Mouse (Mus musculus) hindbrain, postnatal 0 days (tissue): ENCODE results near the gene Ankrd53. TPM values are rescaled to one million over a fixed set of nuclear protein-coding genes. Genes with fewer than 3 reads are reported as not detected.

Experiments used
- ATAC-seq: fragments of 200-750 bp; cut with Nextera tagmentation; 2 replicates; pipeline ENCODE4 v1.8.0; 2017; ENCODE audit warnings: mild to moderate bottlenecking, moderate TSS enrichment, moderate library complexity
- DNase-seq: peaks from one replicate; pipeline ENCODE4 v3.0.0-alpha.2; 2015; ENCODE audit warnings: low spot score
- H3K27ac ChIP-seq: fragments of 300-500 bp; sonication (generic); 2 replicates; pipeline ENCODE4 v1.5.1; 2014; ENCODE audit warnings: mild to moderate bottlenecking
- H3K27me3 ChIP-seq: fragments of 300-500 bp; sonication (generic); 2 replicates; pipeline ENCODE4 v1.6.1; 2014; ENCODE audit warnings: low read length, mixed read lengths; ENCODE audit not compliant: insufficient read depth
- H3K36me3 ChIP-seq: fragments of 300-500 bp; sonication (generic); 2 replicates; pipeline ENCODE4 v1.6.1; 2014; ENCODE audit warnings: low read length, mixed read lengths; ENCODE audit not compliant: insufficient read depth
- H3K4me1 ChIP-seq: fragments of 300-500 bp; sonication (generic); 2 replicates; pipeline ENCODE4 v1.6.1; 2014; ENCODE audit warnings: antibody characterized with exemption, low read length, mixed read lengths; ENCODE audit not compliant: insufficient read depth
- H3K4me2 ChIP-seq: fragments of 300-500 bp; sonication (generic); 2 replicates; pipeline ENCODE4 v1.6.1; 2014; ENCODE audit warnings: low read depth, mild to moderate bottlenecking, low read length, moderate library complexity, mixed read lengths
- H3K4me3 ChIP-seq: fragments of 300-500 bp; sonication (generic); 2 replicates; pipeline ENCODE4 v1.5.1; 2014; ENCODE audit warnings: low read length
- H3K9ac ChIP-seq: fragments of 300-500 bp; sonication (generic); replicated peaks from 2 replicates; pipeline ENCODE4 v1.6.1; 2014; ENCODE audit warnings: mild to moderate bottlenecking, low read length, moderate library complexity, mixed read lengths
- H3K9me3 ChIP-seq: fragments of 300-500 bp; sonication (generic); 2 replicates; pipeline ENCODE4 v1.6.1; 2016; ENCODE audit warnings: low read length, mixed read lengths
- CTCF ChIP-seq: IDR thresholded peaks from 2 replicates; pipeline ENCODE4 v1.5.1; 2016; ENCODE audit warnings: antibody characterized with exemption, control low read depth, low read depth
- WGBS: fragments of 180-500 bp; shearing (Covaris S2); extraction: QIAGEN DNeasy Blood & Tissue Kit; methylation state at CpG from one replicate; pipeline ENCODE4 v1.1.7; 2014; 5-methylcytosine and 5-hydroxymethylcytosine counted together
- polyA plus RNA-seq: library from polyadenylated mRNA; unstranded; fragments of >200 nt; fragmentation: Nextera tagmentation; extraction: Ambion mirVana; gene quantifications from 2 replicates; pipeline ENCODE4 v1.2.1, GENCODE M21; 2015
- total RNA-seq: library from RNA; depleted of rRNA; stranded (reverse); fragments of >200 nt; gene quantifications from 2 replicates; pipeline ENCODE4 v1.2.3, GENCODE M21; 2014

Gene Ankrd53
- total and polyA plus RNA-seq, 2 experiments from 2014 or later = not detected

DNA sequence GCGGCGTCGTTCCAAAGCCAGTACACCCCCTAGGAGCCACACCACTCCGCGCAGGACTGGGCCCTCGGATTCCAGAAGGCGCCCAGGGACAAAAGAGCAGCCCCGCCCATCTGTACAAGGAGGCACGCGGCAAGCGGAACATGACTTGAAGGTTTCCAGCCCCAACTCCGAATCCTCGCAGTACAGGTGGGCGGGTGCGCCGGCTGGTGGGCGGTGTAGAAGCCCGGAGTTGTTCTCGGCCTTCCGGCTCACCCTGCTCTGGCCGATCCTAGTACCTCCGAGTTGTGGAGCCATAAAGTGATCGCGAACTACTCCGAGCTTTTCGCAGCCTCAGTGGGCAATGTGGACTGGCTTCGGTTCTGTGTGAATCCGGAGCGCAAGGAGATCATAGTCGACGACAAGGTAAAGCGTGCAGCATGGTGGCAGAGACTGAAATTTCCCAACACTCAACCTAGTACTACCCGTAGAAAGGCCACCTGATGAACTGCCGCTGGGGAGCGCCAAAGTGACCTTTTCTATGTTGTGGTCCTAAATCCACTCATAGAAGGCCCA is 512 bp downstream of the Ankrd53 start:
- ATAC-seq = 0 out of 2 replicates have a peak, but pooled peaks have one; percentile 33

GRCm38 (mm10) chr6:83766982-83767381 is 4.5 kb downstream of the Ankrd53 start:
- H3K4me1 ChIP-seq = no peaks in the 10 kb centered on the region
- WGBS = 90% methylated on average over 3 of the region's 3 CpGs

More for the DNA sequence above, 512 bp downstream of the Ankrd53 start:
- TF ChIP-seq CTCF = 0 out of 2 replicates have a peak, but pooled peaks have one; percentile 9
- H3K4me3 ChIP-seq = peak overlapping the region; percentile 16
- DNase-seq = peak; percentile 15
- WGBS = 4% methylated on average over 35 of the region's 35 CpGs
- H3K36me3 ChIP-seq = 0 out of 2 replicates have a peak, but pooled peaks cover 3% of the 10 kb centered on the region
- H3K4me1 ChIP-seq = no peaks in the 10 kb centered on the region
- H3K4me2 ChIP-seq = peak overlapping the region; percentile 46
- H3K27me3 ChIP-seq = peaks cover 44% of the 10 kb centered on the region
- no peak overlapping the region for H3K27ac ChIP-seq
- no peaks in the 10 kb centered on the region for H3K9me3 ChIP-seq
- no peak overlapping the region; the same call in 1 of the 2 replicates for H3K9ac ChIP-seq

GRCm38 (mm10) chr6:83768485-83768884 is 6.0 kb downstream of the Ankrd53 start:
- no peak overlapping the region for H3K27ac ChIP-seq
- H3K9me3 ChIP-seq = no peaks in the 10 kb centered on the region
- DNase-seq (no peak), ATAC-seq (no peak)
- H3K9ac ChIP-seq = no peak overlapping the region
- no peak overlapping the region for H3K4me2 ChIP-seq
- 0 out of 2 replicates have a peak, but pooled peaks cover 12% of the 10 kb centered on the region for H3K27me3 ChIP-seq
- H3K4me3 ChIP-seq = no peak overlapping the region
- peaks cover 30% of the 10 kb centered on the region; the same call in 1 of the 2 replicates for H3K36me3 ChIP-seq
- no peak for TF ChIP-seq CTCF
- 83% methylated on average over 5 of the region's 5 CpGs for WGBS
- 0 out of 2 replicates have a peak, but pooled peaks cover under 1% of the 10 kb centered on the region for H3K4me1 ChIP-seq

More at GRCm38 (mm10) chr6:83766982-83767381, 4.5 kb downstream of the Ankrd53 start:
- TF ChIP-seq CTCF = no peak
- no peak overlapping the region for H3K27ac ChIP-seq
- peaks cover 28% of the 10 kb centered on the region; the same call in 1 of the 2 replicates for H3K36me3 ChIP-seq
- no peak overlapping the region for H3K4me2 ChIP-seq
- no peak overlapping the region for H3K4me3 ChIP-seq
- ATAC-seq = no peak
- peaks cover 25% of the 10 kb centered on the region; the same call in 1 of the 2 replicates for H3K27me3 ChIP-seq
- DNase-seq = no peak
- H3K9me3 ChIP-seq = no peaks in the 10 kb centered on the region
- H3K9ac ChIP-seq = no peak overlapping the region

DNA sequence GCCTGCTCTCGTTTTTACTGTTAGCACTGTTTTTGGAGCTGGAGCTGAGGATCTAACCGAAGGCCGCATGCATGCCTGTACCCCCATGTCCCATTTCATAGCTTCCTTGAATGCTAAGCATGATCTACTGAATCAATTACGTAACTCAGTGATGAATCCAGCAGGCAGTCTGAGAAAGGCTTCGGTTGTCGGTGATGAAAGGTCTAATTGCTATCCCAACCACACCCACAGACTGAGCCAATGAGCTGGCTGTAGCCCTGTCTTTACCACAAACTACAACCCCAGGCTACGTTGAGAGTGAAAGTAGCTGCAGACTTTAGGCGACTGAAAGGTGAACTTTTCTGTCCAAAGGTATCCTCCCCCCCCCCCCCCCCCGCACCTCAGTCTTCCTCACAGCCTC is 11.7 kb downstream of the Ankrd53 start:
- no peaks in the 10 kb centered on the region for H3K9me3 ChIP-seq
- no peak overlapping the region for H3K9ac ChIP-seq
- no peaks in the 10 kb centered on the region for H3K27me3 ChIP-seq
- H3K4me2 ChIP-seq = peak overlapping the region; percentile 67
- peaks cover 12% of the 10 kb centered on the region; the same call in 1 of the 2 replicates for H3K4me1 ChIP-seq
- no peak for DNase-seq
- peak overlapping the region; percentile 92 for H3K4me3 ChIP-seq
- TF ChIP-seq CTCF = no peak
- WGBS = 63% methylated on average over 9 of the region's 9 CpGs
- ATAC-seq = no peak
- no peak overlapping the region for H3K27ac ChIP-seq
- H3K36me3 ChIP-seq = peaks cover 24% of the 10 kb centered on the region; the same call in 1 of the 2 replicates

- ATAC-seq = peak; percentile 25; the same call in 1 of the 2 replicates
- Histone ChIP-seq H3K4me1 (peaks cover 12% of the 10 kb centered on the region; the same call in 1 of the 2 replicates), H3K4me3 (peak overlapping the region; percentile 92), H3K36me3 (peaks cover 17% of the 10 kb centered on the region; the same call in 1 of the 2 replicates), H3K4me2 (peak overlapping the region; percentile 67), H3K9ac (peak overlapping the region; percentile 87), H3K27ac (peak overlapping the region; percentile 84), H3K9me3 (no peaks in the 10 kb centered on the region), H3K27me3 (no peaks in the 10 kb centered on the region)
- peak; percentile 26 for DNase-seq
- TF ChIP-seq CTCF = no peak
- 2% methylated on average over 14 of the region's 14 CpGs for WGBS
These were observed 12.5 kb downstream of the Ankrd53 start for GRCm38 (mm10) chr6:83774781-83775563.

GRCm38 (mm10) chr6:83775638-83776293 is 13.3 kb downstream of the Ankrd53 start, which contains the start of gene Tex261:
Gene Tex261 (minus strand): TSS chr6:83775813.
- H3K36me3 ChIP-seq = peaks cover 11% of the 10 kb centered on the region; the same call in 1 of the 2 replicates
- H3K4me3 ChIP-seq = peak within 1 kb of the TSS; percentile 92
- no peaks in the 10 kb centered on the region for H3K27me3 ChIP-seq
- ATAC-seq (peak; percentile 98), DNase-seq (peak; percentile 95)
- WGBS = under 1% methylated on average over 45 of the region's 45 CpGs
- H3K4me1 ChIP-seq = peaks cover 12% of the 10 kb centered on the region; the same call in 1 of the 2 replicates
- TF ChIP-seq CTCF = peak; percentile 84
- H3K4me2 ChIP-seq = peak within 1 kb of the TSS; percentile 67
- H3K27ac ChIP-seq = peak within 1 kb of the TSS; percentile 84
- peak within 1 kb of the TSS; percentile 87 for H3K9ac ChIP-seq
- no peaks in the 10 kb centered on the region for H3K9me3 ChIP-seq
